Mouse (Mus musculus) cerebellum, adult 8-10 months (tissue): ENCODE measurements at regions not wholly inside any gene's neighbourhood (a gene's known extent, or its start where the extent isn't known, plus 50 kb on each side); places are given as distances from the start of the nearest gene placed in this dataset.

Experiments used
- DNase-seq: peaks from one replicate; pipeline ENCODE4 v3.0.0; 2022

- DNase-seq, result no peak
These were observed 427.2 kb downstream of the Hao1 start for GRCm38 (mm10) chr2:134126988-134127387.

- no peak for DNase-seq
These were observed 446.9 kb downstream of the Hao1 start for GRCm38 (mm10) chr2:134107286-134107685.

GRCm38 (mm10) chr2:134088374-134088773 is 465.8 kb downstream of the Hao1 start:
- DNase-seq, result no peak

GRCm38 (mm10) chr2:134080148-134080547 is 474.0 kb downstream of the Hao1 start:
- DNase-seq, result no peak

GRCm38 (mm10) chr2:134077953-134078352 is 476.2 kb downstream of the Hao1 start:
- DNase-seq, result no peak

- no peak for DNase-seq
These were observed 486.2 kb downstream of the Hao1 start for GRCm38 (mm10) chr2:134067910-134068335.

- DNase-seq, result no peak
These were observed 486.8 kb downstream of the Hao1 start for GRCm38 (mm10) chr2:134067404-134067803.

GRCm38 (mm10) chr2:134059916-134060618 is 494.1 kb downstream of the Hao1 start:
- no peak for DNase-seq

GRCm38 (mm10) chr2:134036359-134036874 is 484.5 kb downstream of the Bmp2 start:
- DNase-seq, result no peak

- peak; percentile 7 for DNase-seq
These were observed 477.9 kb downstream of the Bmp2 start for GRCm38 (mm10) chr2:134029631-134030414.

GRCm38 (mm10) chr2:134029153-134029552 is 477.2 kb downstream of the Bmp2 start:
- no peak for DNase-seq

- DNase-seq, result no peak
These were observed 465.1 kb downstream of the Bmp2 start for GRCm38 (mm10) chr2:134017109-134017508.

GRCm38 (mm10) chr2:134003146-134003545 is 451.2 kb downstream of the Bmp2 start:
- no peak for DNase-seq

GRCm38 (mm10) chr2:133994742-133995141 is 442.8 kb downstream of the Bmp2 start:
- DNase-seq, result no peak

- DNase-seq, result no peak
These were observed 442.4 kb downstream of the Bmp2 start for GRCm38 (mm10) chr2:133994337-133994736.

- no peak for DNase-seq
These were observed 435.7 kb downstream of the Bmp2 start for GRCm38 (mm10) chr2:133987671-133988070.
